Mouse (Mus musculus) stomach, embryonic 15.5 days (tissue): Measurements from ENCODE around the gene Uvrag. TPM values are rescaled to one million over a fixed set of nuclear protein-coding genes. Genes with fewer than 3 reads are reported as not detected.

ENCODE experiments used
- ATAC-seq: fragments of 200-750 bp; cut with Nextera tagmentation; 2 replicates; pipeline ENCODE4 v1.8.0; 2017; ENCODE audit warnings: low read depth, moderate number of reproducible peaks, moderate TSS enrichment; ENCODE audit not compliant: insufficient read depth, low FRiP score
- H3K27ac ChIP-seq: fragments of 300-500 bp; sonication (generic); 2 replicates; pipeline ENCODE4 v1.5.1; 2015; ENCODE audit warnings: mild to moderate bottlenecking, inconsistent platforms
- H3K27me3 ChIP-seq: fragments of 300-500 bp; sonication (generic); replicated peaks from 2 replicates; pipeline ENCODE4 v1.6.1; 2015; ENCODE audit warnings: inconsistent platforms
- H3K36me3 ChIP-seq: fragments of 300-500 bp; sonication (generic); 2 replicates; pipeline ENCODE4 v1.6.1; 2015; ENCODE audit warnings: inconsistent platforms
- H3K4me1 ChIP-seq: fragments of 300-500 bp; sonication (generic); 2 replicates; pipeline ENCODE4 v1.6.1; 2015; ENCODE audit warnings: inconsistent platforms
- H3K4me2 ChIP-seq: fragments of 300-500 bp; sonication (generic); 2 replicates; pipeline ENCODE4 v1.6.1; 2015; ENCODE audit warnings: mild to moderate bottlenecking, inconsistent platforms
- H3K4me3 ChIP-seq: fragments of 300-500 bp; sonication (generic); replicated peaks from 2 replicates; pipeline ENCODE4 v1.5.1; 2015; ENCODE audit warnings: inconsistent platforms
- H3K9ac ChIP-seq: fragments of 300-500 bp; sonication (generic); 2 replicates; pipeline ENCODE4 v1.6.1; 2015; ENCODE audit warnings: inconsistent platforms
- H3K9me3 ChIP-seq: fragments of 300-500 bp; sonication (generic); 2 replicates; pipeline ENCODE4 v1.6.1; 2016; ENCODE audit warnings: inconsistent platforms
- WGBS: fragments of 180-500 bp; shearing (Covaris S2); methylation state at CpG from one replicate; pipeline ENCODE4 v1.1.7; 2015; 5-methylcytosine and 5-hydroxymethylcytosine counted together
- polyA plus RNA-seq: library from polyadenylated mRNA; unstranded; fragments of >200 nt; fragmentation: Nextera tagmentation; extraction: Ambion mirVana; gene quantifications from 2 replicates; pipeline ENCODE4 v1.2.1, GENCODE M21; 2015

Uvrag gene
- polyA plus RNA-seq, 1 experiment from 2014 or later, result 19.4 TPM

GRCm38 (mm10) chr7:99088576-99089346 is 52.2 kb downstream of the Uvrag start:
- Histone ChIP-seq H3K27ac (no peak overlapping the region), H3K36me3 (0 out of 2 replicates have a peak, but pooled peaks cover 2% of the 10 kb centered on the region), H3K4me3 (no peak overlapping the region), H3K4me1 (no peaks in the 10 kb centered on the region), H3K4me2 (no peak overlapping the region), H3K9me3 (no peaks in the 10 kb centered on the region), H3K27me3 (no peaks in the 10 kb centered on the region), H3K9ac (no peak overlapping the region)
- no peak for ATAC-seq
- 85% methylated on average over 10 of the region's 10 CpGs for WGBS

GRCm38 (mm10) chr7:99087581-99087980 is 53.4 kb downstream of the Uvrag start:
- Histone ChIP-seq H3K4me1 (no peaks in the 10 kb centered on the region), H3K27me3 (no peaks in the 10 kb centered on the region), H3K4me2 (no peak overlapping the region), H3K4me3 (no peak overlapping the region), H3K9me3 (no peaks in the 10 kb centered on the region), H3K9ac (no peak overlapping the region), H3K27ac (no peak overlapping the region), H3K36me3 (0 out of 2 replicates have a peak, but pooled peaks cover 2% of the 10 kb centered on the region)
- 76% methylated on average over 7 of the region's 7 CpGs for WGBS
- ATAC-seq, result no peak

- Histone ChIP-seq H3K36me3 (0 out of 2 replicates have a peak, but pooled peaks cover 2% of the 10 kb centered on the region), H3K9ac (no peak overlapping the region), H3K4me2 (no peak overlapping the region), H3K4me3 (no peak overlapping the region), H3K4me1 (no peaks in the 10 kb centered on the region), H3K27ac (no peak overlapping the region), H3K9me3 (no peaks in the 10 kb centered on the region), H3K27me3 (no peaks in the 10 kb centered on the region)
- WGBS, result 82% methylated on average over 9 of the region's 9 CpGs
- no peak for ATAC-seq
Measured at GRCm38 (mm10) chr7:99086646-99087443, 54.1 kb downstream of the Uvrag start.

- no peak overlapping the region for H3K9ac ChIP-seq
- 0 out of 2 replicates have a peak, but pooled peaks have one; percentile 22 for ATAC-seq
- WGBS, result 63% methylated on average over 3 of the region's 3 CpGs
- H3K4me1 ChIP-seq, result no peaks in the 10 kb centered on the region
- H3K27ac ChIP-seq, result no peak overlapping the region; the same call in 1 of the 2 replicates
- no peak overlapping the region for H3K4me3 ChIP-seq
- no peak overlapping the region for H3K4me2 ChIP-seq
- H3K9me3 ChIP-seq, result no peaks in the 10 kb centered on the region
- H3K36me3 ChIP-seq, result 0 out of 2 replicates have a peak, but pooled peaks cover 2% of the 10 kb centered on the region
- no peaks in the 10 kb centered on the region for H3K27me3 ChIP-seq
Measured at GRCm38 (mm10) chr7:99085249-99085648, 55.7 kb downstream of the Uvrag start.

DNA sequence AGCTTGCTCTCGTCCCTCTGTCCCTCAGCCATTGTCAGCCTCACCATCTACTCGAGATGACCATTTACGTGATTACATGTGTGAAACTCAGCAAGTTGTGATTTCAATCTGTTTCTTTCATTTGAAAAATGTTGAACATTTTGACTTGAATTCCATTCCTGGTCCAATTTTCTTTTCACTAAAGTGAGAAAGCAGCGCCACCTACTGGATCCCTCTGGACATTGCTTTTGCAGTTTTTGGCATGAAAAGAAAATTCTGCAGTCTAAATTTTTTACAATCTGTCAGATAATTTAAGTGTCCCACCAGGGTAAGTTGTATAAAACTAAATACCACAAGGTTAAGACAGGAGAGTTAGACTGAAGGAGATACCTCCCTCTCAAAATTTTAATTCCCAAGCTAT is 61.4 kb downstream of the Uvrag start:
- Histone ChIP-seq H3K4me3 (no peak overlapping the region), H3K4me1 (peaks cover 22% of the 10 kb centered on the region), H3K27ac (no peak overlapping the region), H3K27me3 (no peaks in the 10 kb centered on the region), H3K9ac (no peak overlapping the region), H3K4me2 (no peak overlapping the region), H3K36me3 (no peaks in the 10 kb centered on the region), H3K9me3 (no peaks in the 10 kb centered on the region)
- 29% methylated on average over 4 of the region's 4 CpGs for WGBS
- no peak for ATAC-seq

DNA sequence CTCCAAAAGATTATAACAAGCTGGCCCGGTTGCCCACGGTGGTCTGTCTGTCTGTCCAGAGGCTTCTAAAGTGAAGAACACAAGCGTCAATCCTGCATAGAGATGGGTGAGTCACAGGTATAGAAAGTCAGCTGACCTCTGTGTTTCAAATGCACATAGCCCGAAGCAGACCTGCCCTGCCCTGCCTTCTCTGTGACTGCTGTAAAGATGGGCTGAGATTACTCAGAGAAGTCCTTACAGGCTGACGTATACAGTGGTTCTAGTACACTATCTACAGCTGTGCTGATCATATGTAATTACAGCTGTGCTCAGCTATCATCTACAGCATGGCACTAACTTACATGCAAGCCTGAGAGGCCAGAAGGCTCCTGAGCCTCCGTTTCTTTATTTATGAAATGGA is 62.1 kb downstream of the Uvrag start:
- H3K9ac ChIP-seq, result no peak overlapping the region

DNA sequence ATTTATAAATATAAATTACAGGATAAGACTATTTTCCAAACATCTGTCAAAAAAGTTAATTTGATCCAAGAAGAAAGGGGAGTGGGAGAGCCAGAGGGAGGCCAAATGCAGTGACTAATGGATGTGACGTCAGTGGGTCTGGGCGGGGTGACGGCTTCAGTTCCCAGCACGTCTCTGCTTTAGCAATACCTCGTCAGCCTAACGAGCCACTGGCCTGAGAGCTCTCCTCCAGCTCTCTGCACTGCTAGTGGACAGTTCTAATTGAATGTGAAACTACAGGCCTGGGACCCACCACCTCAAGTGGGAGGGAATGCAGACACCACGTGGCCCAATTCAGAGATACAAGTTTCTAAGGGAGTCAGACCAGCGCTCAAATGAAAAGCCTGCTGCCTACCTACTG is 63.7 kb downstream of the Uvrag start:
- Histone ChIP-seq H3K4me2 (peak overlapping the region; percentile 11; the same call in 1 of the 2 replicates), H3K36me3 (no peaks in the 10 kb centered on the region), H3K27me3 (no peaks in the 10 kb centered on the region), H3K4me3 (no peak overlapping the region), H3K9ac (no peak overlapping the region), H3K4me1 (peaks cover 29% of the 10 kb centered on the region), H3K27ac (peak overlapping the region; percentile 87), H3K9me3 (no peaks in the 10 kb centered on the region)
- ATAC-seq, result peak; percentile 82
- 33% methylated on average over 8 of the region's 8 CpGs for WGBS

More for the DNA sequence above, 62.1 kb downstream of the Uvrag start:
- Histone ChIP-seq H3K9me3 (no peaks in the 10 kb centered on the region), H3K4me3 (no peak overlapping the region), H3K27me3 (no peaks in the 10 kb centered on the region), H3K27ac (no peak overlapping the region), H3K4me1 (peaks cover 25% of the 10 kb centered on the region), H3K36me3 (no peaks in the 10 kb centered on the region), H3K4me2 (no peak overlapping the region)
- 82% methylated on average over 6 of the region's 6 CpGs for WGBS
- ATAC-seq, result no peak

DNA sequence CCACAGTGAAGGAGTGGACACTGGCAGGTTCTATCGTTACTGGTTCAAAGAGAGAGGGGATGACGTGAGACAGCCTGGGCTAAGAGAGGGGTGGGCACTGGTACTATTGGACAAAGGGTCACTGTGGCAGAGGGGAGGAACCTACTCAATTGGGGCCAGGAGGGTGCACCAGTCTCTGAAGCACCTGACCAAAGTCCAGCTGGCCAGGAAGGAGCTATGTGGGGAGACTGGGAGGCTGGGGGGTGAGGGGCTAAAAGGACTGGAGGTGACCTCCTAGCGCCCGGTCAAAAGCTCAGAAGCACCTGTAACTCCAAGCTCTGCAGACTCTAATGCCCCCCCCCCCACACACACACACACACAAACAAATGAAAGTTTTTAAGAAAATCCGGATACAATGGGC is 65.8 kb downstream of the Uvrag start:
- no peaks in the 10 kb centered on the region for H3K27me3 ChIP-seq
- no peak for ATAC-seq
- peaks cover 29% of the 10 kb centered on the region for H3K4me1 ChIP-seq
- no peaks in the 10 kb centered on the region for H3K36me3 ChIP-seq
- no peak overlapping the region for H3K9ac ChIP-seq
- H3K9me3 ChIP-seq, result no peaks in the 10 kb centered on the region
- no peak overlapping the region for H3K27ac ChIP-seq
- H3K4me2 ChIP-seq, result no peak overlapping the region
- 85% methylated on average over 5 of the region's 5 CpGs for WGBS
- H3K4me3 ChIP-seq, result no peak overlapping the region

DNA sequence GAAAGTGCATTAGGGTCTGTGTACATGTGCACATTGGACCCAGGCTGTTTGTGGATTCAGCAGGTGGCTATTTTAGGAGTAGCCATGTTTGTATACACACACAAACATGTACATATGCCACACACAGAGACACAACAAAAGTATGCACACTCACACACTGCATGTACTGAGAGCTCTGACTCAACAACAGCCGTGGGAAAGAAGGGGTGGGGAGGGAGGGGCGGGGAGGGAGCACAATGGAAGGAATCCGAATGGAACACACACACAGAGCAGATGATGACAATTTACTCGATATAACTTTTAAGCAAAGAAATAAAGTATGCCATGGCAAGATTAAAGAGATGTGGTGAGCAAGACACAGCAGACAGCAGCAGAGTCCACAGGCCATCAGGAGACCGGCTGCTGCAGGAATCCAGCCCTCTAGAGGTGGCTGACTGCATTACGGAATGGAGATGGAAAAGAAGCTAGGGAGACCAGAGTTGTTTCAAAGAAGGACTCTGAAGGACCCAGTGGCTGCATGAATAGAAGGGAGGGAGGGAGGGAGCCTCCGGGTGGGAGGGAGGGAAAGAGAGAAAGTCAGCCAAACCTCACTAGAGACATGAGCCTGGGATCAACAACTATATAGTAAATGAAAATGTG is 67.1 kb downstream of the Uvrag start:
- no peak overlapping the region for H3K27ac ChIP-seq
- 34% methylated on average over 7 of the region's 7 CpGs for WGBS
- no peak overlapping the region for H3K4me3 ChIP-seq
- no peaks in the 10 kb centered on the region for H3K36me3 ChIP-seq
- H3K9ac ChIP-seq, result no peak overlapping the region
- no peak overlapping the region for H3K4me2 ChIP-seq
- H3K4me1 ChIP-seq, result peaks cover 24% of the 10 kb centered on the region; the same call in 1 of the 2 replicates
- H3K27me3 ChIP-seq, result no peaks in the 10 kb centered on the region
- H3K9me3 ChIP-seq, result no peaks in the 10 kb centered on the region
- ATAC-seq, result 0 out of 2 replicates have a peak, but pooled peaks have one; percentile 25

DNA sequence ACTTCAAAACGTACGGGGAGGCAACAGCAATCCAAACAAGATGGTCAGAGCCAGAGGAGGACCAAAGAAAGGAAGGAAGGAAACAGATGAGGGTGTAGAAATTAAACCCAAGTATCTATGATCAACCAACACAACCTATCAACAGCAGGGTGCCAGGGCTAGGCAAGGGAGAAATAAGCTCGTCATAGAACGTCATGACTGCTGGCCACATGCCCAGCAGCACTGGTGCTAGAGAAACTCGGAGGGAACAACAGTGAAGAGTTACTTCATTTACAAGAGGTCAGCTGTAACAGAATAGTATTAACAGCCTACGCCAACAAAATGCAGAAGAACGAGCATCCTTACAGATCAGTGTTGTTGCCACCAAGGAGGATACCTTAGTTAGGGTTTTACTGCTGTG is 73.2 kb downstream of the Uvrag start:
- Histone ChIP-seq H3K4me3 (no peak overlapping the region), H3K36me3 (no peaks in the 10 kb centered on the region), H3K9ac (no peak overlapping the region), H3K9me3 (no peaks in the 10 kb centered on the region), H3K27ac (peak overlapping the region; percentile 0; the same call in 1 of the 2 replicates), H3K4me2 (no peak overlapping the region), H3K4me1 (peaks cover 9% of the 10 kb centered on the region; the same call in 1 of the 2 replicates), H3K27me3 (no peaks in the 10 kb centered on the region)
- no peak for ATAC-seq
- 75% methylated on average over 7 of the region's 7 CpGs for WGBS

DNA sequence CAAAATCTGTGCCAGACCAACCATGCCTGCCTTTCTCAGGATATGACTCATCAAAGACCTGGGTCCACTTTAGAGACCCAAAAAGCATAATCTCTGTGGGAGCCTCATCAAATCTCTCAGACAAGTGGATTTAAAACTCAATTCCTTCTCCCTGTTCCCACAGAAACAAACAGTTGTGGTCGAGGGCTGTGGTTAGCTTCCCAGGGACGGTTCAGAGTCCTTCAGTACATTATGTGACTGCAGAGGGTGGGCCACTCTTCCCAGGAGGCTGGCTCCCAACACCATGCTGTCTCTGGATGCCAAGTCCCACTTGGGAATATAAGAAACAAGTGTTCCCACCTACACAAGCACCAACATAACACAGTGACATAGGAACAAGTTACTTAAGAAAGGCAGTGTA is 75.0 kb downstream of the Uvrag start:
- ATAC-seq, result no peak
- H3K27ac ChIP-seq, result 0 out of 2 replicates have a peak overlapping the region, but pooled peaks have one; percentile 26
- H3K4me2 ChIP-seq, result no peak overlapping the region
- no peaks in the 10 kb centered on the region for H3K36me3 ChIP-seq
- no peak overlapping the region for H3K9ac ChIP-seq
- 18% methylated on average over 2 of the region's 2 CpGs for WGBS
- no peaks in the 10 kb centered on the region for H3K9me3 ChIP-seq
- no peak overlapping the region for H3K4me3 ChIP-seq
- peaks cover 12% of the 10 kb centered on the region for H3K4me1 ChIP-seq
- no peaks in the 10 kb centered on the region for H3K27me3 ChIP-seq
